Mouse (Mus musculus): ENCODE data around the gene Foxj1. TPM values are rescaled to one million over a fixed set of nuclear protein-coding genes. Genes with fewer than 3 reads are reported as not detected.
A peak's percentile ranks its signal among the peaks of the same experiment; 100 is the strongest.

The Foxj1 gene
- total and polyA plus RNA-seq, 3 experiments = 0.05 to 0.11 TPM; not detected in 1

- H3K4me3 ChIP-seq (ENCODE audit: low read depth, low read length) = no peak overlapping the region
- no peaks in the 10 kb centered on the region for H3K9me3 ChIP-seq (replicated peaks)
- peaks cover 84% of the 10 kb centered on the region for H3K27me3 ChIP-seq (ENCODE audit: insufficient read depth, low read length)
- TF ChIP-seq GATA1 (IDR thresholded peaks at IDR 0.05; ENCODE audit: borderline replicate concordance, low read length) (no peak), TAL1 (conservative IDR thresholded peaks at IDR 0.05; ENCODE audit: low read depth, low read length) (no peak), POLR2AphosphoS5 (IDR thresholded peaks at IDR 0.05; ENCODE audit: insufficient replicate concordance, low read depth, low read length) (no peak), CTCF (IDR thresholded peaks at IDR 0.05; ENCODE audit: low read depth, low read length) (no peak), GATA2 (IDR thresholded peaks at IDR 0.05; ENCODE audit: borderline replicate concordance, low read depth, low read length) (no peak)
- no peak for DNase-seq (ENCODE audit: low spot score)
- peaks cover 14% of the 10 kb centered on the region for H3K4me1 ChIP-seq (ENCODE audit: insufficient read depth, low read depth, low read length)
- no peaks in the 10 kb centered on the region for H3K36me3 ChIP-seq (replicated peaks)
- no peak for ATAC-seq (ENCODE audit: extremely low read depth, insufficient number of reproducible peaks, low FRiP score, poor library complexity, severe bottlenecking)
These were observed 5.6 kb downstream of the Foxj1 start for GRCm38 (mm10) chr11:116329314-116330210.

- peaks cover 79% of the 10 kb centered on the region for H3K27me3 ChIP-seq (ENCODE audit: insufficient read depth, low read length)
- DNase-seq (ENCODE audit: low spot score) (no peak), ATAC-seq (ENCODE audit: extremely low read depth, insufficient number of reproducible peaks, low FRiP score, poor library complexity, severe bottlenecking) (no peak)
- peaks cover 9% of the 10 kb centered on the region for H3K4me1 ChIP-seq (ENCODE audit: insufficient read depth, low read depth, low read length)
- no peaks in the 10 kb centered on the region for H3K36me3 ChIP-seq (replicated peaks)
- H3K9me3 ChIP-seq (replicated peaks) = no peaks in the 10 kb centered on the region
- no peak for TF ChIP-seq TAL1 (conservative IDR thresholded peaks at IDR 0.05; ENCODE audit: low read depth, low read length)
- H3K4me3 ChIP-seq (ENCODE audit: low read depth, low read length) = no peak overlapping the region
These were observed 8.1 kb downstream of the Foxj1 start for GRCm38 (mm10) chr11:116326963-116327603.

- no peaks in the 10 kb centered on the region for H3K36me3 ChIP-seq (replicated peaks)
- H3K4me3 ChIP-seq (ENCODE audit: low read depth, low read length) = peak overlapping the region; percentile 67
- ATAC-seq (ENCODE audit: extremely low read depth, insufficient number of reproducible peaks, low FRiP score, poor library complexity, severe bottlenecking) = peak; percentile 40
- H3K27me3 ChIP-seq (ENCODE audit: insufficient read depth, low read length) = peaks cover 64% of the 10 kb centered on the region
- peaks cover 10% of the 10 kb centered on the region for H3K4me1 ChIP-seq (ENCODE audit: insufficient read depth, low read depth, low read length)
- DNase-seq (ENCODE audit: low spot score) = peak; percentile 63
- H3K9me3 ChIP-seq (replicated peaks) = no peaks in the 10 kb centered on the region
- TF ChIP-seq GATA1 (IDR thresholded peaks at IDR 0.05; ENCODE audit: borderline replicate concordance, low read length) (no peak), TAL1 (conservative IDR thresholded peaks at IDR 0.05; ENCODE audit: low read depth, low read length) (no peak), CTCF (IDR thresholded peaks at IDR 0.05; ENCODE audit: low read depth, low read length) (peak; percentile 74), GATA2 (IDR thresholded peaks at IDR 0.05; ENCODE audit: borderline replicate concordance, low read depth, low read length) (no peak), POLR2AphosphoS5 (IDR thresholded peaks at IDR 0.05; ENCODE audit: insufficient replicate concordance, low read depth, low read length) (no peak)
These were observed 16.2 kb downstream of the Foxj1 start for GRCm38 (mm10) chr11:116318719-116319659.

- peaks cover 23% of the 10 kb centered on the region for H3K27me3 ChIP-seq (ENCODE audit: insufficient read depth, low read length)
- no peak for DNase-seq (ENCODE audit: low spot score)
- no peak overlapping the region for H3K4me3 ChIP-seq (ENCODE audit: low read depth, low read length)
- H3K4me1 ChIP-seq (ENCODE audit: insufficient read depth, low read depth, low read length) = peaks cover 19% of the 10 kb centered on the region
- no peak for ATAC-seq (ENCODE audit: extremely low read depth, insufficient number of reproducible peaks, low FRiP score, poor library complexity, severe bottlenecking)
- TF ChIP-seq GATA1 (IDR thresholded peaks at IDR 0.05; ENCODE audit: borderline replicate concordance, low read length) (no peak), POLR2AphosphoS5 (IDR thresholded peaks at IDR 0.05; ENCODE audit: insufficient replicate concordance, low read depth, low read length) (no peak), GATA2 (IDR thresholded peaks at IDR 0.05; ENCODE audit: borderline replicate concordance, low read depth, low read length) (no peak), CTCF (IDR thresholded peaks at IDR 0.05; ENCODE audit: low read depth, low read length) (no peak)
- no peaks in the 10 kb centered on the region for H3K9me3 ChIP-seq (replicated peaks)
- no peaks in the 10 kb centered on the region for H3K36me3 ChIP-seq (replicated peaks)
These were observed 22.8 kb downstream of the Foxj1 start for GRCm38 (mm10) chr11:116312359-116312758.

- no peaks in the 10 kb centered on the region for H3K36me3 ChIP-seq (replicated peaks)
- DNase-seq (ENCODE audit: low spot score) (no peak), ATAC-seq (ENCODE audit: extremely low read depth, insufficient number of reproducible peaks, low FRiP score, poor library complexity, severe bottlenecking) (no peak)
- peaks cover 14% of the 10 kb centered on the region for H3K27me3 ChIP-seq (ENCODE audit: insufficient read depth, low read length)
- no peak for TF ChIP-seq CTCF (IDR thresholded peaks at IDR 0.05; ENCODE audit: low read depth, low read length)
- no peak for TF ChIP-seq TAL1 (conservative IDR thresholded peaks at IDR 0.05; ENCODE audit: low read depth, low read length)
- no peak for TF ChIP-seq GATA2 (IDR thresholded peaks at IDR 0.05; ENCODE audit: borderline replicate concordance, low read depth, low read length)
- TF ChIP-seq POLR2AphosphoS5 (IDR thresholded peaks at IDR 0.05; ENCODE audit: insufficient replicate concordance, low read depth, low read length) = no peak
- TF ChIP-seq GATA1 (IDR thresholded peaks at IDR 0.05; ENCODE audit: borderline replicate concordance, low read length) = no peak
- no peak overlapping the region for H3K4me3 ChIP-seq (ENCODE audit: low read depth, low read length)
- H3K9me3 ChIP-seq (replicated peaks) = no peaks in the 10 kb centered on the region
- H3K4me1 ChIP-seq (ENCODE audit: insufficient read depth, low read depth, low read length) = peaks cover 26% of the 10 kb centered on the region
These were observed 24.0 kb downstream of the Foxj1 start for GRCm38 (mm10) chr11:116311169-116311568.

GRCm38 (mm10) chr11:116309601-116310000, 25.6 kb downstream of the Foxj1 start:
- Histone ChIP-seq H3K4me1 (ENCODE audit: insufficient read depth, low read depth, low read length) (peaks cover 31% of the 10 kb centered on the region), H3K36me3 (replicated peaks) (peaks cover 8% of the 10 kb centered on the region), H3K9me3 (replicated peaks) (no peaks in the 10 kb centered on the region), H3K4me3 (ENCODE audit: low read depth, low read length) (no peak overlapping the region), H3K27me3 (ENCODE audit: insufficient read depth, low read length) (no peaks in the 10 kb centered on the region)
- ATAC-seq (ENCODE audit: extremely low read depth, insufficient number of reproducible peaks, low FRiP score, poor library complexity, severe bottlenecking) (no peak), DNase-seq (ENCODE audit: low spot score) (no peak)
- TF ChIP-seq POLR2AphosphoS5 (IDR thresholded peaks at IDR 0.05; ENCODE audit: insufficient replicate concordance, low read depth, low read length) = no peak
- TF ChIP-seq GATA1 (IDR thresholded peaks at IDR 0.05; ENCODE audit: borderline replicate concordance, low read length) = no peak
- no peak for TF ChIP-seq GATA2 (IDR thresholded peaks at IDR 0.05; ENCODE audit: borderline replicate concordance, low read depth, low read length)
- TF ChIP-seq TAL1 (conservative IDR thresholded peaks at IDR 0.05; ENCODE audit: low read depth, low read length) = no peak

Measured in G1E (cell line).